Mouse (Mus musculus) NIH3T3 (cell line): Measurements from ENCODE around the gene Dync1h1.
"Not testable (repeated sequence)": the region's sequence is repeated elsewhere in the genome, so short reads cannot be mapped to it uniquely, and the experiment has no call there.

ENCODE experiments used
- DNase-seq: peaks from one replicate; pipeline ENCODE4 v3.0.0-alpha.2; 2012; ENCODE audit warnings: low read depth

Dync1h1 gene

GRCm38 (mm10) chr12:110606676-110607075 is 5.4 kb downstream of the Dync1h1 start:
- DNase-seq, result no peak

- peak; percentile 75 for DNase-seq
Observed at GRCm38 (mm10) chr12:110608460-110609152, 7.4 kb downstream of the Dync1h1 start.

- no peak for DNase-seq
Observed at GRCm38 (mm10) chr12:110609153-110609497, 7.9 kb downstream of the Dync1h1 start.

DNA sequence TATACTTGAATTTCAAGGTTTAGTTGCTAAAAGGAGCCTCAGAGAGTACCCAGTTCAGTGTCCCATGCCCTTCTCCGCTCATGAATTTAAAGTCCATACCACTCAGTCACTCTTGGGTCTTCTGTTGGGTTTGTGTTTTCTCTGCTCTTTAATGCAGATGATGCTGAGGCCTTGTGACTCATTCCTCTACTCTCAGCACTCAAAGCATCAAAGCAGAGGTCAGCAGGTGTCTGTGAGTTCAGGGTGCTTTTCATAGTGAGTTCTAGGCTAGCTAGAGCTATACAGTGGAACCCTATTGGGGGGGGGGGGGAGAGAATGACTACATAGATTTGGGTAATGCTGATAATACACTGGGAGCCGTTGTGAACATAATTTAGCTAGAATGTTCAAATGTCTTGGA is 9.5 kb downstream of the Dync1h1 start:
- no peak for DNase-seq

DNA sequence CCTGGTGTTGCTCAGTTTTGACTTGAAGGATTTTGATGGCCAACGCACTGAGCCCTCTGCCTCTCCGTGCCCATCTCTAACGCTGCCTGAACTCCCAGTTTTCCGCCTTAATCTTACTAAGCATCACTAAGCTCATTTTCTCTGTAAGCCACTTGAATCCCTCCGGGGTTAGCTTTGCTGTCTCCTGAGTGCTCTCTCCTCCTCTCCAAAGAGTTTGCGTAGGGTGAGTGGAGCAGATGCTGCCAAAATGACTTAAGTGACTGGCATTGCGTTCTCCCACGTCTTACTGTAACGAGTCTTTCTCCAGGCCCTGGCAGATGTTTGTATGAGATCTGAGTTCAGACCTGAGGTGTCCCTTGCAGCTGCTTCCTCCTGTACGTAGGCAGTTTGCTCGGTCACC is 28.8 kb downstream of the Dync1h1 start:
- DNase-seq, result no peak

- no peak for DNase-seq
Observed at GRCm38 (mm10) chr12:110636293-110636692, 35.0 kb downstream of the Dync1h1 start.

GRCm38 (mm10) chr12:110637507-110638114 is 36.4 kb downstream of the Dync1h1 start:
- no peak for DNase-seq

DNA sequence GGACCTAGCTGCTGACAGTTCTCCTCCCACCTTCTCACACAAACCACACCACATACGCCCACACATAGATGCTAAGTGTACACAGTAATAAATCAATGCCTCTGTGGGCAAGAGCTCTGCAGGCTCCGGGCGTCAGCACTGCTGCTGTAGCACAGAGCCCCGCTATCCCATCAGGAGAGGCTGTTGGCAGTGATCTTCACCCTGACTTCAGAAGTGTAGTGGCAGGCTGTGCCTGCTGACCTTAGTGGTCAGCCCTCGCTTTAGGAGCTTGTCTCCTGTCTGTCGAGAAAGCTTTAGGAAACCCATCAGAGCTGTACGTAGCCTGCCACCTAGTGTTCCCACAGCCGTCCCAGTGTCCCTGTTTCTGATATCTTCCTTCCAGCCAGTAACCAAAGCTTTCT is 49.0 kb downstream of the Dync1h1 start:
- no peak for DNase-seq

- DNase-seq, result no peak
Observed at GRCm38 (mm10) chr12:110651464-110651863, 50.2 kb downstream of the Dync1h1 start.

DNA sequence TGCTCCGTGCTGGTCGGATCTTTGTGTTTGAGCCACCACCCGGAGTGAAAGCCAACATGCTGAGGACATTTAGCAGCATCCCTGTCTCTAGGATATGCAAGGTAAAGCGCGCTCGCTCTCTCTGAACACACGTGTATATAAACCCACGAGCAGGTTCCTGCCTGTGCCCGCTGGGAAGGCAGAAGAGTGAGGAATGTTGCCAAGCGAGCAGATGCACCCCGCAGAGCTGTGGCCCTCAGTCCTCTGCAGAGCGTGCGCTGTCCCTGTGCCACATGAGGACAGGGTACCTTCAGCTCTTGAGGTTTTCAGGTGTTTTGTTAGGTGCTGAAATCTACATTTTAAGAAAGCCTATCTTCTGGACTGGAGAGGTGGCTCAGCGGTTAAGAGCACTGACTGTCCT is 60.5 kb downstream of the Dync1h1 start:
- DNase-seq, result no peak

GRCm38 (mm10) chr12:110667466-110668077 is 66.3 kb downstream of the Dync1h1 start:
- DNase-seq, result peak; percentile 46

GRCm38 (mm10) chr12:110674243-110674642 is 73.0 kb downstream of the Dync1h1 start:
- DNase-seq, result peak; percentile 49

GRCm38 (mm10) chr12:110681191-110681590 is 79.9 kb downstream of the Dync1h1 start:
- peak; percentile 69 for DNase-seq

- no peak for DNase-seq
Observed at GRCm38 (mm10) chr12:110681878-110682277, 80.6 kb downstream of the Dync1h1 start.

- no peak for DNase-seq
Observed at GRCm38 (mm10) chr12:110682561-110683299, 81.5 kb downstream of the Dync1h1 start, which contains the start of gene 1700001K19Rik. 1700001K19Rik (minus strand) TSS chr12:110682619.

- DNase-seq, result no peak
Observed at GRCm38 (mm10) chr12:110683580-110683979, 82.3 kb downstream of the Dync1h1 start.

DNA sequence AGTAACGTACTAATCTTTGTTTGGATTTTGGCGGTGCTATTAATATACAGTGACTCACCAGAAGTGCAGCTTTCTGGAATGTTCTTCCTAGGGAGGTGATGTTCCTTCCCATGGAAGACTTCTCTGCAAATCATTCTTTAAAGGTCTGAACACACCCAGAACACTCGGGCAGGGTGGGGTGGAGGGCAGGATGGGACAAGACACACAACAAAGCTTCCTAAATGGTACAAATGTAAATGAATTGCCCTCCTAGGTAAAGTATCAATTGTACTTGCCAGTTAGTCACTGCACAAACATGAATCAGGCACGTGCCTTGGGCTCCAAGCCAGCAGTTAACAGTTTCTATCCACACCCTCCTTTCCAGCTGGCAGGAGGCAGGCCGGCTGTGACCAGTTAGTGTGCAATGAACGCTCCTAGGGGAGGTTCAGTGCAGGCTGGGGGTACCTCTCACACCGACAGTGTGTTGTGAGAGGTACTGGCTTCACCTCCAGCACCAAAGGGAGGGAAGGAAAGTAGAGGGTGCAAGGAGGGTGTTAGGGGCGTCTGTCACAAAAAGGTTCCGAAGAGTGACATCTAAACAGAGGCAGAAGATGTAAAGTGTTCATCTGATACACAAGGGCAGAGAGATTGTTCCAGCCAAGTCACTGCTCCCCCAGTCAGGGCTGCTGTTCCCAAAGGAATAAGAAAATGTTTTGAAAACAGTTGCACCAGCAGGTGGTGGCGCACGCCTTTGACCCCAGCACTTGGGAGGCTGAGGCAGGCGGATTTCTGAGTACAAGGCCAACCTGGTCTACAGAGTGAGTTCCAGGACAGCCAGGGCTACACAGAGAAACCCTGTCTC is 86.9 kb downstream of the Dync1h1 start:
- DNase-seq, result peak; percentile 97

DNA sequence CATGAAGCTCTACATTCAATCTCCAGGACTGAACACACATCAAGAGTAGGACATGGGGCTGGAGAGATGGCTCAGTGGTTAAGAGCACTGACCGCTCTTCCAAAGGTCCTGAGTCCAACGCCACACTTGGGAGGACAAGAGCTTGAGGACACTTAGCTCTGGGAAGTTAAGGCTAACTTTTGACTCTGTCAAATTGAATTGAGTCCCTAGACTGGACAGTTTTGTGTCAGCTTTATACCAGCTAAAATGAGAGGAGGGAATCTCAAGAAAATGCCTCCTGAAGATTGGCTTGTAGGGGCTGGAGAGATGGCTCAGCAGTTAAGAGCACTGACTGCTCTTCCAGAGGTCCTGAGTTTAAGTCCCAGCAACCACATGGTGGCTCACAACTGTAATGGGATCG is 87.7 kb downstream of the Dync1h1 start:
- not testable (repeated sequence) for DNase-seq

DNA sequence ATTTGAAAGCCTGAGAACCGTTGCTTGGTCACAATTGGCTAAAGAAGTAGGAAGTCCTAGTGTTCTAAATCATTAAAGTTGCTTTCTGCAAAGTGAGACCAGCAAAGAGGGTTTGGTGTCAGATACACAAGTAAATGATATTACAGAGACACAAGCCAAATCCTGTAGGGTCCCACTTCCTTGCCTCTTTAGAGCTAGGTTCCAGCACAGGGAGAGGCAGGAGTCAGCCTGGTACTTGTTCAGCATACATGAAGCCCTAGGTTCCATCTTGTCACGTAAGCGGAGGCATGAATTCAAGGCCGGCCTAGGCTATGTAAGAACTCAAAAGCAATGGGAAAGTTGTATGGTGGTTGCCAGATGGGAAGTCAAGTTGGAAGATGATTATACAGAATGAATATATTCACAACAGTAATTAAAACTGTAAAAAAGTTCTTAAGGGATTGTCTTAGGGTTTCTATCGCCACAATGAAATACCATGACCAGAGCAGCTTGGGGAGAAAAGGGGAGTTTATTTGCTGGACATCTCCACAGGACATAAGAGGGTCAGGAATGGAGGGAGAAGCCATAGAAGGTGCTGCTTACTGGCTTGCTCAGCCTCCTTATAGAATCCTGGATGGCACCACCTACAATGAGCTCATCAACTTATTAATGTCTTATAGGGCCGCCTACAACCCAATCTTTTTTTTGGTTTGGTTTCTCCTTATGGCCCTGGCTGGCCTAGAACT is 88.8 kb downstream of the Dync1h1 start:
- no peak for DNase-seq

- DNase-seq, result not testable (repeated sequence)
Observed at GRCm38 (mm10) chr12:110693378-110693777, 92.1 kb downstream of the Dync1h1 start.

GRCm38 (mm10) chr12:110695676-110696171 is 94.5 kb downstream of the Dync1h1 start:
- peak; percentile 70 for DNase-seq
